ENCODE assay signal across 30 mouse cellular contexts in genomic region chr19:37695146-37695545, GRCm38 (mm10). TPM values are rescaled to one million over a fixed set of nuclear protein-coding genes. Genes with fewer than 3 reads are reported as not detected.
"Had no signal": no experiment of that assay in that cellular context is flagged by ENCODE, and none has a peak within 500 bp of the region (broad histone marks: within the 10 kb centered on the region; RNA-seq: fewer than 3 reads in every experiment).

No protein-coding gene starts in this region.

- H3K36me3 ChIP-seq: heart, embryonic 13.5 days; heart, embryonic 15.5 days; hindbrain, embryonic 13.5 days; hindbrain, embryonic 15.5 days; intestine, embryonic 15.5 days; kidney, embryonic 15.5 days; limb, embryonic 10.5 days; limb, embryonic 12.5 days; liver, embryonic 13.5 days; liver, embryonic 15.5 days had no signal

- ATAC-seq: inflammation-experienced regulatory T-cells, adult 6 months; intestine, embryonic 15.5 days; intestine, postnatal 0 days had no signal

- H3K9ac ChIP-seq: heart, embryonic 13.5 days; heart, embryonic 15.5 days; hindbrain, embryonic 13.5 days; hindbrain, embryonic 15.5 days; intestine, embryonic 15.5 days; kidney, embryonic 15.5 days; limb, embryonic 12.5 days; liver, embryonic 13.5 days; liver, embryonic 15.5 days had no signal

- H3K27ac ChIP-seq: heart, adult 2 months; heart, embryonic 13.5 days; heart, embryonic 15.5 days; hindbrain, embryonic 13.5 days; hindbrain, embryonic 15.5 days; intestine, embryonic 15.5 days; kidney, embryonic 15.5 days; layer of hippocampus, adult 2 months; left cerebral cortex, adult 2 months; limb, embryonic 10.5 days; limb, embryonic 12.5 days; liver, embryonic 13.5 days; liver, embryonic 15.5 days had no signal

- H3K4me2 ChIP-seq: hindbrain, embryonic 13.5 days; hindbrain, embryonic 15.5 days; intestine, embryonic 15.5 days had no signal

- H3K9me3 ChIP-seq: heart, embryonic 13.5 days; heart, embryonic 15.5 days; hindbrain, embryonic 13.5 days; hindbrain, embryonic 15.5 days; intestine, embryonic 15.5 days; kidney, embryonic 15.5 days; limb, embryonic 10.5 days; limb, embryonic 12.5 days; liver, embryonic 13.5 days; liver, embryonic 15.5 days had no signal

- DNase-seq: gastrocnemius, postnatal 14 days; gastrocnemius, postnatal 36 days; heart, adult 11 months; heart, adult 2 months; heart, postnatal 14 days; heart, postnatal 36 days; kidney, adult 18-20 months; kidney, adult 9 months; kidney, postnatal 10 days; kidney, postnatal 25 days; liver, embryonic 13.5 days had no signal

- H3K4me3 ChIP-seq: heart, adult 2 months; hindbrain, embryonic 13.5 days; hindbrain, embryonic 15.5 days; intestine, embryonic 15.5 days; layer of hippocampus, adult 2 months; left cerebral cortex, adult 2 months; limb, embryonic 12.5 days; liver, embryonic 15.5 days had no signal

RNA-seq across cellular contexts. Expression of gene Cyp26a1, which starts 2.5 kb away (rescaled TPM):
- total RNA-seq: gastrocnemius, adult 18-20 months; heart, postnatal 36 days; left cerebral cortex, postnatal 36 days had no signal
- polyA plus RNA-seq: inflammation-experienced regulatory T-cells, adult 6 months had no signal

RNA-seq across cellular contexts. Expression of gene Cyp26c1, which starts 9.8 kb away (rescaled TPM):
- total RNA-seq: gastrocnemius, adult 18-20 months; gastrocnemius, adult 8-10 months; gastrocnemius, postnatal 14 days; gastrocnemius, postnatal 36 days; heart, adult 2 months; heart, postnatal 36 days; left cerebral cortex, postnatal 14 days; left cerebral cortex, postnatal 36 days had no signal
- polyA plus RNA-seq: heart, adult 2 months; heart, embryonic 11.5 days; heart, embryonic 13.5 days; heart, embryonic 15.5 days; heart, postnatal 0 days; hindbrain, embryonic 13.5 days; hindbrain, embryonic 15.5 days; inflammation-experienced regulatory T-cells, adult 6 months; intestine, embryonic 15.5 days; intestine, postnatal 0 days; kidney, embryonic 15.5 days; limb, embryonic 10.5 days; liver, embryonic 13.5 days; liver, embryonic 15.5 days had no signal
